Mouse (Mus musculus) neural tube, embryonic 14.5 days (tissue): ENCODE measurements around the gene Sfxn1. TPM values are rescaled to one million over a fixed set of nuclear protein-coding genes. Genes with fewer than 3 reads are reported as not detected.

Experiments used
- ATAC-seq: fragments of 200-750 bp; cut with Nextera tagmentation; 2 replicates; pipeline ENCODE4 v1.8.0; 2017; ENCODE audit warnings: low read depth, mild to moderate bottlenecking, moderate TSS enrichment, moderate library complexity
- H3K27ac ChIP-seq: fragments of 300-500 bp; sonication (generic); 2 replicates; pipeline ENCODE4 v1.5.1; 2014; ENCODE audit warnings: low read depth, mild to moderate bottlenecking, control low read depth, low read length, moderate library complexity, mixed read lengths
- H3K27me3 ChIP-seq: fragments of 300-500 bp; sonication (generic); 2 replicates; pipeline ENCODE4 v1.6.1; 2014; ENCODE audit warnings: low read length; ENCODE audit not compliant: control insufficient read depth, insufficient read depth
- H3K36me3 ChIP-seq: fragments of 300-500 bp; sonication (generic); 2 replicates; pipeline ENCODE4 v1.6.1; 2014; ENCODE audit warnings: low read length, mixed read lengths; ENCODE audit not compliant: control insufficient read depth, insufficient read depth
- H3K4me1 ChIP-seq: fragments of 300-500 bp; sonication (generic); 2 replicates; pipeline ENCODE4 v1.6.1; 2014; ENCODE audit warnings: low read length; ENCODE audit not compliant: control insufficient read depth, insufficient read depth
- H3K4me2 ChIP-seq: fragments of 300-500 bp; sonication (generic); 2 replicates; pipeline ENCODE4 v1.6.1; 2014; ENCODE audit warnings: mild to moderate bottlenecking, low read depth, low read length, control low read depth
- H3K4me3 ChIP-seq: fragments of 300-500 bp; sonication (generic); 2 replicates; pipeline ENCODE4 v1.5.1; 2014; ENCODE audit warnings: low read depth, low read length, control low read depth, mixed read lengths
- H3K9ac ChIP-seq: fragments of 300-500 bp; sonication (generic); replicated peaks from 2 replicates; pipeline ENCODE4 v1.6.1; 2014; ENCODE audit warnings: low read depth, mild to moderate bottlenecking, control low read depth, low read length, mixed read lengths
- H3K9me3 ChIP-seq: fragments of 300-500 bp; sonication (generic); 2 replicates; pipeline ENCODE4 v1.6.1; 2016; ENCODE audit warnings: low read length; ENCODE audit not compliant: control insufficient read depth
- WGBS: fragments of 180-500 bp; shearing (Covaris S2); extraction: QIAGEN DNeasy Blood & Tissue Kit; methylation state at CpG from one replicate; pipeline ENCODE4 v1.1.7; 2014; 5-methylcytosine and 5-hydroxymethylcytosine counted together
- polyA plus RNA-seq: library from polyadenylated mRNA; unstranded; fragments of >200 nt; fragmentation: Nextera tagmentation; extraction: Ambion mirVana; gene quantifications from 2 replicates; pipeline ENCODE4 v1.2.1, GENCODE M21; 2014

The Sfxn1 gene
- polyA plus RNA-seq, 1 experiment from 2014 or later: 86.2 TPM

GRCm38 (mm10) chr13:54084178-54084577 is 12.5 kb downstream of the Sfxn1 start:
- H3K36me3 ChIP-seq: peaks cover 18% of the 10 kb centered on the region
- no peak overlapping the region for H3K9ac ChIP-seq
- no peaks in the 10 kb centered on the region for H3K9me3 ChIP-seq
- no peak overlapping the region for H3K4me2 ChIP-seq
- no peaks in the 10 kb centered on the region for H3K4me1 ChIP-seq
- H3K27me3 ChIP-seq: no peaks in the 10 kb centered on the region
- no peak overlapping the region for H3K4me3 ChIP-seq
- WGBS: 53% methylated on average over 4 of the region's 4 CpGs
- H3K27ac ChIP-seq: no peak overlapping the region
- ATAC-seq: no peak

- H3K9ac ChIP-seq: no peak overlapping the region
- no peaks in the 10 kb centered on the region for H3K4me1 ChIP-seq
- H3K27ac ChIP-seq: no peak overlapping the region
- H3K4me2 ChIP-seq: no peak overlapping the region
- WGBS: 92% methylated on average over 5 of the region's 5 CpGs
- no peaks in the 10 kb centered on the region for H3K9me3 ChIP-seq
- H3K36me3 ChIP-seq: peaks cover 19% of the 10 kb centered on the region
- no peaks in the 10 kb centered on the region for H3K27me3 ChIP-seq
- no peak for ATAC-seq
- H3K4me3 ChIP-seq: no peak overlapping the region
Measured at GRCm38 (mm10) chr13:54084826-54085225, 13.2 kb downstream of the Sfxn1 start.

GRCm38 (mm10) chr13:54085266-54085665 is 13.6 kb downstream of the Sfxn1 start:
- Histone ChIP-seq H3K9me3 (no peaks in the 10 kb centered on the region), H3K27me3 (no peaks in the 10 kb centered on the region), H3K4me1 (no peaks in the 10 kb centered on the region), H3K4me2 (no peak overlapping the region), H3K4me3 (no peak overlapping the region), H3K36me3 (peaks cover 19% of the 10 kb centered on the region), H3K27ac (no peak overlapping the region), H3K9ac (no peak overlapping the region)
- ATAC-seq: no peak
- 89% methylated on average over 18 of the region's 18 CpGs for WGBS

GRCm38 (mm10) chr13:54091719-54092118 is 20.1 kb downstream of the Sfxn1 start:
- no peak overlapping the region for H3K27ac ChIP-seq
- WGBS: 92% methylated on average over 6 of the region's 6 CpGs
- no peak overlapping the region for H3K9ac ChIP-seq
- H3K4me1 ChIP-seq: no peaks in the 10 kb centered on the region
- peaks cover 23% of the 10 kb centered on the region for H3K36me3 ChIP-seq
- no peaks in the 10 kb centered on the region for H3K9me3 ChIP-seq
- no peak overlapping the region for H3K4me2 ChIP-seq
- no peak for ATAC-seq
- H3K4me3 ChIP-seq: no peak overlapping the region
- H3K27me3 ChIP-seq: no peaks in the 10 kb centered on the region

- 93% methylated on average over 4 of the region's 4 CpGs for WGBS
- no peaks in the 10 kb centered on the region for H3K9me3 ChIP-seq
- peaks cover 18% of the 10 kb centered on the region for H3K36me3 ChIP-seq
- H3K27me3 ChIP-seq: no peaks in the 10 kb centered on the region
- H3K4me1 ChIP-seq: no peaks in the 10 kb centered on the region
- H3K27ac ChIP-seq: no peak overlapping the region
- H3K4me2 ChIP-seq: no peak overlapping the region
- ATAC-seq: no peak
- no peak overlapping the region for H3K9ac ChIP-seq
- no peak overlapping the region for H3K4me3 ChIP-seq
Measured at GRCm38 (mm10) chr13:54094349-54094748, 22.7 kb downstream of the Sfxn1 start.

GRCm38 (mm10) chr13:54094963-54095362 is 23.3 kb downstream of the Sfxn1 start:
- 61% methylated on average over 6 of the region's 6 CpGs for WGBS
- ATAC-seq: no peak
- no peak overlapping the region for H3K4me3 ChIP-seq
- no peaks in the 10 kb centered on the region for H3K4me1 ChIP-seq
- no peaks in the 10 kb centered on the region for H3K9me3 ChIP-seq
- H3K36me3 ChIP-seq: peaks cover 18% of the 10 kb centered on the region
- H3K4me2 ChIP-seq: no peak overlapping the region
- H3K9ac ChIP-seq: no peak overlapping the region
- no peak overlapping the region for H3K27ac ChIP-seq
- H3K27me3 ChIP-seq: no peaks in the 10 kb centered on the region

GRCm38 (mm10) chr13:54095721-54096120 is 24.1 kb downstream of the Sfxn1 start:
- no peaks in the 10 kb centered on the region for H3K4me1 ChIP-seq
- no peak overlapping the region for H3K4me2 ChIP-seq
- H3K27me3 ChIP-seq: no peaks in the 10 kb centered on the region
- no peak for ATAC-seq
- WGBS: 92% methylated on average over 8 of the region's 8 CpGs
- H3K4me3 ChIP-seq: no peak overlapping the region
- no peak overlapping the region for H3K9ac ChIP-seq
- no peak overlapping the region for H3K27ac ChIP-seq
- H3K9me3 ChIP-seq: no peaks in the 10 kb centered on the region
- peaks cover 18% of the 10 kb centered on the region for H3K36me3 ChIP-seq

- no peak overlapping the region for H3K9ac ChIP-seq
- 93% methylated on average over 4 of the region's 4 CpGs for WGBS
- no peak overlapping the region for H3K27ac ChIP-seq
- no peak for ATAC-seq
- H3K4me2 ChIP-seq: no peak overlapping the region
- no peak overlapping the region for H3K4me3 ChIP-seq
- H3K36me3 ChIP-seq: peaks cover 12% of the 10 kb centered on the region; the same call in 1 of the 2 replicates
- no peaks in the 10 kb centered on the region for H3K4me1 ChIP-seq
- no peaks in the 10 kb centered on the region for H3K27me3 ChIP-seq
- no peaks in the 10 kb centered on the region for H3K9me3 ChIP-seq
Measured at GRCm38 (mm10) chr13:54097227-54097626, 25.6 kb downstream of the Sfxn1 start.

- Histone ChIP-seq H3K4me3 (no peak overlapping the region), H3K27me3 (no peaks in the 10 kb centered on the region), H3K9me3 (no peaks in the 10 kb centered on the region), H3K4me1 (no peaks in the 10 kb centered on the region), H3K36me3 (peaks cover 8% of the 10 kb centered on the region; the same call in 1 of the 2 replicates), H3K4me2 (no peak overlapping the region), H3K9ac (no peak overlapping the region), H3K27ac (no peak overlapping the region)
- no peak for ATAC-seq
- WGBS: 87% methylated on average over 6 of the region's 6 CpGs
Measured at GRCm38 (mm10) chr13:54097797-54098196, 26.1 kb downstream of the Sfxn1 start.
